Mouse (Mus musculus) cerebral cortex, adult 2 months (tissue): ENCODE measurements around the gene Ankrd44.

Source experiments
- WGBS: fragments of 180-500 bp; shearing (Covaris S2); methylation state at CpG from one replicate; pipeline ENCODE4 v1.1.7; 2018; 5-methylcytosine and 5-hydroxymethylcytosine counted together

Ankrd44 gene

GRCm38 (mm10) chr1:54809098-54809490, 117.1 kb downstream of the Ankrd44 start:
- WGBS, result 98% methylated on average over 13 of the region's 13 CpGs

GRCm38 (mm10) chr1:54808401-54809097, 117.6 kb downstream of the Ankrd44 start:
- 89% methylated on average over 4 of the region's 4 CpGs for WGBS

- 94% methylated on average over 3 of the region's 3 CpGs for WGBS
Measured at GRCm38 (mm10) chr1:54807832-54808231, 118.4 kb downstream of the Ankrd44 start.

- 94% methylated on average over 2 of the region's 2 CpGs for WGBS
Measured at GRCm38 (mm10) chr1:54806116-54806850, 119.9 kb downstream of the Ankrd44 start.

GRCm38 (mm10) chr1:54804406-54804805, 121.8 kb downstream of the Ankrd44 start:
- 95% methylated on average over 9 of the region's 9 CpGs for WGBS

GRCm38 (mm10) chr1:54802703-54803102, 123.5 kb downstream of the Ankrd44 start:
- 66% methylated on average over 11 of the region's 11 CpGs for WGBS

GRCm38 (mm10) chr1:54801256-54801655, 124.9 kb downstream of the Ankrd44 start:
- WGBS, result 58% methylated on average over 2 of the region's 3 CpGs

- WGBS, result 67% methylated on average over 1 of the region's 1 CpGs
Measured at GRCm38 (mm10) chr1:54799421-54799820, 126.8 kb downstream of the Ankrd44 start.

GRCm38 (mm10) chr1:54798415-54798814, 127.8 kb downstream of the Ankrd44 start:
- WGBS, result 69% methylated on average over 3 of the region's 3 CpGs

GRCm38 (mm10) chr1:54794709-54795108, 131.5 kb downstream of the Ankrd44 start:
- WGBS, result 81% methylated on average over 2 of the region's 2 CpGs

GRCm38 (mm10) chr1:54791406-54791805, 134.8 kb downstream of the Ankrd44 start:
- WGBS, result 69% methylated on average over 3 of the region's 3 CpGs

- 74% methylated on average over 7 of the region's 7 CpGs for WGBS
Measured at GRCm38 (mm10) chr1:54789327-54789960, 136.7 kb downstream of the Ankrd44 start.

GRCm38 (mm10) chr1:54788337-54788736, 137.8 kb downstream of the Ankrd44 start:
- 88% methylated on average over 4 of the region's 4 CpGs for WGBS

GRCm38 (mm10) chr1:54778151-54778550, 148.0 kb downstream of the Ankrd44 start:
- WGBS, result 97% methylated on average over 6 of the region's 6 CpGs

- WGBS, result 77% methylated on average over 6 of the region's 6 CpGs
Measured at GRCm38 (mm10) chr1:54777104-54777503, 149.1 kb downstream of the Ankrd44 start.

- WGBS, result 73% methylated on average over 8 of the region's 8 CpGs
Measured at GRCm38 (mm10) chr1:54776116-54776515, 150.1 kb downstream of the Ankrd44 start.

GRCm38 (mm10) chr1:54772843-54773242, 153.3 kb downstream of the Ankrd44 start:
- WGBS, result 87% methylated on average over 5 of the region's 5 CpGs

GRCm38 (mm10) chr1:54771471-54771870, 154.7 kb downstream of the Ankrd44 start:
- WGBS, result 96% methylated on average over 3 of the region's 3 CpGs

- WGBS, result 81% methylated on average over 3 of the region's 3 CpGs
Measured at GRCm38 (mm10) chr1:54767221-54767620, 159.0 kb downstream of the Ankrd44 start.

- WGBS, result 69% methylated on average over 2 of the region's 2 CpGs
Measured at GRCm38 (mm10) chr1:54765632-54766238, 160.5 kb downstream of the Ankrd44 start.

- 73% methylated on average over 10 of the region's 10 CpGs for WGBS
Measured at GRCm38 (mm10) chr1:54762216-54762807, 163.9 kb downstream of the Ankrd44 start.

- 72% methylated on average over 3 of the region's 3 CpGs for WGBS
Measured at GRCm38 (mm10) chr1:54757291-54757690, 168.9 kb downstream of the Ankrd44 start.
